Mouse (Mus musculus) heart, postnatal 10 days (tissue): ENCODE measurements around the gene Gm904. TPM values are rescaled to one million over a fixed set of nuclear protein-coding genes. Genes with fewer than 3 reads are reported as not detected.
"Not testable (repeated sequence)": the region's sequence is repeated elsewhere in the genome, so short reads cannot be mapped to it uniquely, and the experiment has no call there.

Experiments
- DNase-seq, 2 experiments: peaks; one replicate each; pipeline ENCODE4 v3.0.0; 2021
- intact Hi-C: fragments of 180-260 bp; cut with DNase I; formaldehyde crosslinking; loops from one replicate; pipeline ENCODE4 v1.15.1; 2025
- microRNA-seq, 2 experiments: library from miRNA; unstranded; fragments of <30 nt; microRNA quantifications; one replicate each; pipeline ENCODE4 v1.2.0; 2022
- total RNA-seq, 2 experiments: library from RNA; stranded (reverse); gene quantifications; 2 replicates each; pipeline ENCODE4 v1.2.3; 2021

Gm904 gene
- total RNA-seq, result not detected

GRCm38 (mm10) chr13:50642928-50643327 is at the start of gene Gm904:
Gene Gm904, plus strand, starts transcription at chr13:50643228.
- intact Hi-C loops, DNase-seq: not testable (repeated sequence)

- intact Hi-C loops, DNase-seq: not testable (repeated sequence)
Measured at GRCm38 (mm10) chr13:50648771-50649170, 5.7 kb downstream of the Gm904 start.

Small RNAs within 50 kb of the gene (microRNA-seq; reads per million reads assigned to microRNA genes)
- gene Gm23952 (0 reads per million in 2 experiments), gene Mir683-2 (0 reads per million in 2 experiments)

Other genes starting within 250 kb of the Gm904 start
- 10 to 100 TPM; 12.2 to 12.8 TPM for gene Fbxw17, start 225.4 kb upstream of the Gm904 start, total RNA-seq
- not detected for gene Gm47429, start 199.3 kb upstream of the Gm904 start, total RNA-seq
- gene Nutm2, start 175.9 kb upstream of the Gm904 start, total RNA-seq, result not detected
- gene Gm8765, start 55.1 kb downstream of the Gm904 start, total RNA-seq, result not detected